Mouse (Mus musculus) ES-E14 (cell line): ENCODE data around the gene Galnt17. TPM values are rescaled to one million over a fixed set of nuclear protein-coding genes. Genes with fewer than 3 reads are reported as not detected.

ENCODE experiments used
- DNase-seq: peaks from one replicate; pipeline ENCODE4 v3.0.0-alpha.2; 2013; ENCODE audit warnings: low read depth, low spot score
- H3K27ac ChIP-seq: 2 replicates; pipeline ENCODE4 v1.5.1; 2012; ENCODE audit warnings: low read depth, mild to moderate bottlenecking, low read length, moderate library complexity, mixed read lengths; ENCODE audit not compliant: poor library complexity, insufficient read depth, severe bottlenecking
- H3K36me3 ChIP-seq: 2 replicates; pipeline ENCODE4 v1.6.1; 2012; ENCODE audit warnings: mild to moderate bottlenecking, low read length, moderate library complexity, mixed read lengths; ENCODE audit not compliant: control insufficient read depth, poor library complexity, insufficient read depth, severe bottlenecking
- H3K4me1 ChIP-seq, 2 experiments: fragments of 150-350 bp in 1 of 2; sonication (generic) in 1 of 2; 2 replicates each; pipeline ENCODE4 v1.6.1; 2012; ENCODE audit warnings: low read length in 2 of 2, mild to moderate bottlenecking in 1 of 2, mixed read lengths in 1 of 2; ENCODE audit not compliant: control insufficient read depth in 2 of 2, insufficient read depth in 2 of 2, poor library complexity in 1 of 2
- H3K4me3 ChIP-seq, 2 experiments: fragments of 150-350 bp in 1 of 2; sonication (generic) in 1 of 2; 2 replicates each; pipeline ENCODE4 v1.5.1; 2012; ENCODE audit warnings: low read length in 2 of 2, low read depth in 1 of 2, mild to moderate bottlenecking in 1 of 2, mixed read lengths in 1 of 2; ENCODE audit not compliant: insufficient read depth in 1 of 2, poor library complexity in 1 of 2, severe bottlenecking in 1 of 2
- H3K9ac ChIP-seq: 2 replicates; pipeline ENCODE4 v1.6.1; 2012; ENCODE audit warnings: low read depth, mild to moderate bottlenecking, low read length, mixed read lengths; ENCODE audit not compliant: poor library complexity, insufficient read depth, severe bottlenecking
- H3K9me3 ChIP-seq: fragments of 150-350 bp; sonication (generic); 2 replicates; pipeline ENCODE4 v1.6.1; 2012; ENCODE audit warnings: low read depth, mild to moderate bottlenecking, low read length; ENCODE audit not compliant: control insufficient read depth, insufficient read depth
- CHD2 ChIP-seq: IDR thresholded peaks from 2 replicates; pipeline ENCODE4 v1.6.1; 2014; ENCODE audit warnings: mild to moderate bottlenecking, low read depth, low read length, inconsistent platforms
- HCFC1 ChIP-seq: IDR thresholded peaks from 2 replicates; pipeline ENCODE4 v1.6.1; 2012; ENCODE audit warnings: low read length, inconsistent platforms, borderline replicate concordance; ENCODE audit not compliant: insufficient read depth
- MAFK ChIP-seq: IDR thresholded peaks from 2 replicates; pipeline ENCODE4 v1.6.1; 2014; ENCODE audit warnings: mild to moderate bottlenecking, low read depth, low read length, inconsistent platforms; ENCODE audit not compliant: insufficient read depth
- ZC3H11A ChIP-seq: IDR thresholded peaks from 2 replicates; pipeline ENCODE4 v1.6.1; 2012; ENCODE audit warnings: low read depth, mild to moderate bottlenecking, inconsistent platforms, low read length, borderline replicate concordance
- ZNF384 ChIP-seq: IDR thresholded peaks from 2 replicates; pipeline ENCODE4 v1.6.1; 2012; ENCODE audit warnings: low read depth, low read length, inconsistent platforms
- in situ Hi-C, 2 experiments: fragments of 600-800 bp; cut with MboI; formaldehyde crosslinking; loops; one replicate each; pipeline ENCODE4 v1.15.1; 2025; ENCODE audit warnings: low sequenced_read_pairs in 2 of 2, inconsistent platforms in 1 of 2; ENCODE audit not compliant: unreplicated experiment in 2 of 2
- total RNA-seq: library from RNA; depleted of rRNA; stranded (reverse); fragments of 300-350 nt; gene quantifications from 2 replicates; pipeline ENCODE4 v1.2.3, GENCODE M21; 2012

Galnt17 gene
- total RNA-seq, 1 experiment = 2.2 TPM

- no peak overlapping the region for H3K27ac ChIP-seq
- in situ Hi-C loops = no loop called here
These were observed 230.6 kb downstream of the Galnt17 start for GRCm38 (mm10) chr5:131077682-131078081.

GRCm38 (mm10) chr5:131075795-131076194 lies 232.5 kb downstream of the Galnt17 start:
- no peak overlapping the region for H3K9ac ChIP-seq
- H3K4me3 ChIP-seq = no peak overlapping the region
- no peak overlapping the region for H3K27ac ChIP-seq
- no peaks in the 10 kb centered on the region for H3K36me3 ChIP-seq
- H3K4me1 ChIP-seq = peaks cover 0 to 6% of the 10 kb centered on the region in 2 experiments; a peak in 1 of 4 replicates
- TF ChIP-seq ZC3H11A (no peak), CHD2 (no peak), MAFK (no peak), ZNF384 (no peak), HCFC1 (no peak)
- in situ Hi-C loops = no loop called here
- DNase-seq = no peak
- no peaks in the 10 kb centered on the region for H3K9me3 ChIP-seq

More at GRCm38 (mm10) chr5:131077682-131078081, 230.6 kb downstream of the Galnt17 start:
- no peaks in the 10 kb centered on the region for H3K36me3 ChIP-seq
- no peak for TF ChIP-seq CHD2
- TF ChIP-seq MAFK = no peak
- TF ChIP-seq ZNF384 = no peak
- no peak for TF ChIP-seq ZC3H11A
- no peak for TF ChIP-seq HCFC1
- H3K4me1 ChIP-seq = peaks cover 0 to 3% of the 10 kb centered on the region in 2 experiments; a peak in 1 of 4 replicates
- no peak overlapping the region for H3K4me3 ChIP-seq
- no peak overlapping the region for H3K9ac ChIP-seq
- peak; percentile 27 for DNase-seq
- no peaks in the 10 kb centered on the region for H3K9me3 ChIP-seq

GRCm38 (mm10) chr5:131074295-131074694 lies 234.0 kb downstream of the Galnt17 start:
- in situ Hi-C loops = no loop called here
- TF ChIP-seq CHD2 = no peak
- Histone ChIP-seq H3K36me3 (no peaks in the 10 kb centered on the region), H3K4me1 (peaks cover 0 to 6% of the 10 kb centered on the region in 2 experiments; a peak in 1 of 4 replicates), H3K9ac (no peak overlapping the region), H3K9me3 (no peaks in the 10 kb centered on the region), H3K4me3 (no peak overlapping the region), H3K27ac (no peak overlapping the region)
- DNase-seq = no peak

- TF ChIP-seq HCFC1 (no peak), ZNF384 (no peak), MAFK (no peak), ZC3H11A (no peak), CHD2 (no peak)
- H3K36me3 ChIP-seq = no peaks in the 10 kb centered on the region
- in situ Hi-C loops = no loop called here
- no peak overlapping the region for H3K9ac ChIP-seq
- H3K4me3 ChIP-seq = no peak overlapping the region
- no peaks in the 10 kb centered on the region for H3K4me1 ChIP-seq
- H3K9me3 ChIP-seq = no peaks in the 10 kb centered on the region
- DNase-seq = no peak
- H3K27ac ChIP-seq = no peak overlapping the region
These were observed 243.1 kb downstream of the Galnt17 start for GRCm38 (mm10) chr5:131065174-131065573.

- no peak overlapping the region for H3K27ac ChIP-seq
- no peaks in the 10 kb centered on the region for H3K36me3 ChIP-seq
- in situ Hi-C loops = no loop called here
- TF ChIP-seq ZNF384 (no peak), HCFC1 (no peak), MAFK (no peak), ZC3H11A (no peak), CHD2 (no peak)
- H3K4me3 ChIP-seq = no peak overlapping the region
- H3K9ac ChIP-seq = no peak overlapping the region
- DNase-seq = peak; percentile 20
- no peaks in the 10 kb centered on the region for H3K4me1 ChIP-seq
- no peaks in the 10 kb centered on the region for H3K9me3 ChIP-seq
These were observed 259.8 kb downstream of the Galnt17 start for GRCm38 (mm10) chr5:131048505-131048904.
